Mouse (Mus musculus) intestine, embryonic 14.5 days (tissue): ENCODE results near the gene Emid1. TPM values are rescaled to one million over a fixed set of nuclear protein-coding genes. Genes with fewer than 3 reads are reported as not detected.
"Not testable (repeated sequence)": the region's sequence is repeated elsewhere in the genome, so short reads cannot be mapped to it uniquely, and the experiment has no call there.

Source experiments
- ATAC-seq: fragments of 200-750 bp; cut with Nextera tagmentation; replicated peaks from 2 replicates; pipeline ENCODE4 v1.8.0; 2017; ENCODE audit warnings: low read depth, moderate number of reproducible peaks, moderate TSS enrichment, moderate library complexity; ENCODE audit not compliant: low FRiP score, low TSS enrichment
- DNase-seq: peaks from one replicate; pipeline ENCODE4 v3.0.0-alpha.2; 2018; ENCODE audit warnings: low spot score
- H3K27ac ChIP-seq: fragments of 300-500 bp; sonication (generic); 2 replicates; pipeline ENCODE4 v1.5.1; 2014; ENCODE audit warnings: low read depth, mild to moderate bottlenecking, control low read depth
- H3K27me3 ChIP-seq: fragments of 300-500 bp; sonication (generic); replicated peaks from 2 replicates; pipeline ENCODE4 v1.6.1; 2014; ENCODE audit warnings: low read length, control low read depth; ENCODE audit not compliant: control insufficient read depth, insufficient read depth
- H3K36me3 ChIP-seq: fragments of 300-500 bp; sonication (generic); 2 replicates; pipeline ENCODE4 v1.6.1; 2014; ENCODE audit warnings: low read length, control low read depth; ENCODE audit not compliant: control insufficient read depth, insufficient read depth
- H3K4me1 ChIP-seq: fragments of 300-500 bp; sonication (generic); replicated peaks from 2 replicates; pipeline ENCODE4 v1.6.1; 2014; ENCODE audit warnings: low read length, control low read depth, mixed read lengths; ENCODE audit not compliant: control insufficient read depth, insufficient read depth
- H3K4me2 ChIP-seq: fragments of 300-500 bp; sonication (generic); 2 replicates; pipeline ENCODE4 v1.6.1; 2014; ENCODE audit warnings: low read length
- H3K4me3 ChIP-seq: fragments of 300-500 bp; sonication (generic); 2 replicates; pipeline ENCODE4 v1.5.1; 2014; ENCODE audit warnings: low read depth, low read length, control low read depth, mixed read lengths
- H3K9ac ChIP-seq: fragments of 300-500 bp; sonication (generic); 2 replicates; pipeline ENCODE4 v1.6.1; 2014; ENCODE audit warnings: mild to moderate bottlenecking, low read length
- H3K9me3 ChIP-seq: fragments of 300-500 bp; sonication (generic); 2 replicates; pipeline ENCODE4 v1.6.1; 2016; ENCODE audit warnings: low read length, control low read depth; ENCODE audit not compliant: control insufficient read depth
- WGBS: fragments of 180-500 bp; shearing (Covaris S2); extraction: QIAGEN DNeasy Blood & Tissue Kit; methylation state at CpG from one replicate; pipeline ENCODE4 v1.1.7; 2014; 5-methylcytosine and 5-hydroxymethylcytosine counted together
- polyA plus RNA-seq: library from polyadenylated mRNA; unstranded; fragments of >200 nt; fragmentation: Nextera tagmentation; extraction: Ambion mirVana; gene quantifications from 2 replicates; pipeline ENCODE4 v1.2.1, GENCODE M21; 2014

Gene Emid1
- polyA plus RNA-seq, 1 experiment from 2014 or later: 88.5 TPM

DNA sequence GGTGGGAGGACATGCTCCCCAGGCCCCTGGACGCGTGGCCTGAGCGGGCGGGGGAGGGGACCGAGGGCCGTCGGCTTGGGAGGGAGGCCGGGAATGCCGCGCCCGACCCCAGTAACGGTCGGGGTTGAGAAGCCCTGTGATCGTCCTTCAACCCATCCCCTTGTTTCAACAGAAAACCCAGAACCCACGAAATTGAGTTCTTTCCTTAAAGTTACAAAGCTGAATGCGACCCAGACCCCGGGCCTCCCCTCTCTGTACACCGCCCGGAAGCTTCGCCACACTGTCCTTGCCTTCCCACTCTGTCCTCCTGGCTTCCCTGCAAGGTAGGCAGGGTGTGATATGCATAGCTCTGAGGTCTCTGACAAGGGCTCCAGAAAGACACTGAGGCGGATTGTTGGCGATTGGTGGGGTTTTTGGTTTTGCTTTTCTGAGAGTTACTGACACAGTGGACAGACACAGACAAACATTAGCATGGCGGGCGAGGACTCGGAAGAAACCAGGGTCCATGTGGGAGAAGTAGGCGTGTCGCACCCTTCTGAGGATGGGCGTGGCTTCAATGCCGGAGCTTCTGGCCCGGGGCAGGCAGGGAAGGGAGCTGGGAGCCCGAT lies 52.4 kb downstream of the Emid1 start:
- under 1% methylated on average over 31 of the region's 31 CpGs for WGBS
- H3K9ac ChIP-seq: peak overlapping the region; percentile 100
- H3K9me3 ChIP-seq: no peaks in the 10 kb centered on the region
- H3K4me2 ChIP-seq: peak overlapping the region; percentile 93
- DNase-seq: peak; percentile 96
- H3K4me3 ChIP-seq: peak overlapping the region; percentile 99
- H3K4me1 ChIP-seq: peaks cover 25% of the 10 kb centered on the region
- peaks cover 14% of the 10 kb centered on the region for H3K36me3 ChIP-seq
- peak; percentile 77 for ATAC-seq
- H3K27me3 ChIP-seq: no peaks in the 10 kb centered on the region
- peak overlapping the region; percentile 99 for H3K27ac ChIP-seq

DNA sequence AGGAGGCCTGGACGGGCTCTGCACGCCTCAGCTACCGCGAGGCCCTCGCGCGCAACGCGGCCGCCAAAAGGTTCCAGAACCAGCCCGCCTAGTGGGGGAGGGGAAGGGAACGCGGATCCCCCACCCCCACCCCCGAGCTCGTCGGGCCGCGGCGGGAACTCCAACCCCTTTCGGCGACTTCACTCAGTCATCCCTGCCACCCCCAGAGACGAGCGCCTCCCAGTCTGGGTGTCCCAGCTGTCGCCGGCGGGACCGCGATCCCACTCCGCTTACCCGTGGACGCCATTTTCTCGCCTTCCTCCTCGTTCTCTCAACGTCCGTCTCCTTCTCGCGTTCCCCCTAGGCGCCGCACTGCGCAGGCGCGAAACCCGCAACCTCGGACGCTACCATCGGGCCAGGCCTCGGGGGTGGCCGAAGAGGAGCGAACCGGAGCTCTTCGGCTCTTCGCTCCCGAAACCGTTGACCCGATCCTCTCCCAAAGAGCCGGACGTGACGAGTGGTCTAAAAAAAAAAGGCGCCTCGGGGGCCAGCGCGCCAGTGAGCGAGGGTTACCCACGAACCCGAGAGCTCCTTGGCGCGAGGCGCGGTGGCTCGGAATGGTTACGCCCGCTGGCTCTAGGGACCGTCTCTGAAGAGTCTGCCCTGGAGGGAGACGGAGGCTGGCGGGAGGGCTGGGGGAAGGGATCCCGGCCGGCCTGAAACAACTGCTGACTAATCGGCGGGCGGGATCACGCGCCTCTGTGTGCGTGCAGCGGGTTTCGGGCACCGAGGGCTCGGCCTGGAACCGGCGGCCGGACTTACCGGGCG lies 53.1 kb downstream of the Emid1 start, which contains the start of the genes Rhbdd3 and Ewsr1:
Rhbdd3 (plus strand) TSS at position 191 of the 807 bp plus-strand sequence.
Ewsr1 (minus strand) TSS at position 531 of the 807 bp plus-strand sequence.
- Histone ChIP-seq H3K9ac (peak within 1 kb of the TSS; percentile 100), H3K9me3 (no peaks in the 10 kb centered on the region), H3K4me1 (peaks cover 25% of the 10 kb centered on the region), H3K4me2 (peak within 1 kb of the TSS; percentile 94), H3K27ac (peak within 1 kb of the TSS; percentile 99), H3K27me3 (no peaks in the 10 kb centered on the region), H3K36me3 (peaks cover 8% of the 10 kb centered on the region; the same call in 1 of the 2 replicates), H3K4me3 (peak within 1 kb of the TSS; percentile 99)
- DNase-seq (peak; percentile 100), ATAC-seq (peak; percentile 92)
- WGBS: under 1% methylated on average over 79 of the region's 92 CpGs

DNA sequence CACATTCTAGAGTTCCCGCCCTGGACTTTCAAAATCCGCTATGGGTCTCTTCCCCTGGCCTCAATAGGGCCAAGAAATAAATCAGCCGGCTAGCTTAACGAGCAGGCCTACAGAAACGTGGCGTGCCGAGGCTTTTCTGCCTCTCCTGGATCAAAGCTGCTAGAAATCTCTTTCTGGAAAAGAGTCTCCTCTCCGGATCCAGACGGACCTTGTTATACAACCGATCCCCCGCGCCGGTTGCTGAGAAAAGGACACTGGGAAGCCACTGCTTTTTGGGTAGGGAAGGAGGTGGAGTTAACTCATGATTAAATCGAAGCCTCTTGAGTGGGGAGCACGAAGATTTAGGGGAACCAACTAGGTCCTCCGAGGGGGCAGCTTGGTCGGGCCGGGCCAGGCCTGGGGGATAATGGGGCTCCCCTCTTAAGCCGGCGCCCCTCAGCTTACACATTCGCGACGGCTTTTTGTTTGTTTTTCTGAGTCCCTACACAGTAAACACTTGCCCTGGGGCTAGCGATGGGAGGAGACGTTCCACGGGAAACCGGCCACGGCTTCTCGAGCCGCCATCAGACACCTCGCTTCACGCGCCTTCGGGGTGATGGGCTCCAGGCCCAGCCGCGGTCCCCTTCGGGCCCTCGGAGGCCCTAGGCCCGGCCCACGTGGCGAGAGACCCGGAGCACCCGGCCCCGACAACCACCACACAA lies 53.9 kb downstream of the Emid1 start:
- Histone ChIP-seq H3K9ac (peak overlapping the region; percentile 100), H3K27ac (peak overlapping the region; percentile 99), H3K27me3 (no peaks in the 10 kb centered on the region), H3K36me3 (peaks cover 8% of the 10 kb centered on the region), H3K9me3 (no peaks in the 10 kb centered on the region), H3K4me2 (peak overlapping the region; percentile 94), H3K4me3 (peak overlapping the region; percentile 99), H3K4me1 (peaks cover 25% of the 10 kb centered on the region)
- WGBS: under 1% methylated on average over 44 of the region's 44 CpGs
- peak; percentile 70 for DNase-seq
- no peak for ATAC-seq

DNA sequence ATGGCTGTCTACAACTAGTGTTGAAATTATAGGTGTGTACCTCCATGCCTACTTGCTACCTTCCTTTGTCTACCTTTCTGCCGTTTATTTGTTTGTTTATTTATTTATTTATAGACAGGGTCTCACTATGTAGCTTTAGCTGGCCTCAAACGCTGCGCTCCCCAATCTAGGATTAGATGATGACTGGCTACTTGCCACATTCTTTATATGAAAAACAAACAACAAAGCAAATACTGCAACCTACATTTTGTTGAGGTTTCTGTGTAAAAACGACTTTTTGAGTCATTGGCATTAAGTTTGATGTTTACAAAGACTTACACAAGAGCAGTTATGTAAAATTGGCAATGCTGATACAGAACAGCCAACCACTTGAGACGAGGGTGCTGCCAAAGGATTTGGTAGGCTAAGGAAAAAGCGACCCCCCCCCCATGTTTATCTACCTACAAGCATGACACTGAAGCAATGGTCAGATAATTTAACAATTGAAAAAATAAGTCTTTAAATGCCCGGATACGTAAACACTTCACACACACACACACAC lies 55.5 kb downstream of the Emid1 start:
- no peaks in the 10 kb centered on the region for H3K27me3 ChIP-seq
- H3K9me3 ChIP-seq: no peaks in the 10 kb centered on the region
- H3K4me3 ChIP-seq: peak overlapping the region; percentile 99; the same call in 1 of the 2 replicates
- peak overlapping the region; percentile 94 for H3K4me2 ChIP-seq
- no peak for ATAC-seq
- WGBS: 62% methylated on average over 8 of the region's 8 CpGs
- H3K36me3 ChIP-seq: peaks cover 23% of the 10 kb centered on the region
- no peak for DNase-seq
- peak overlapping the region; percentile 5; the same call in 1 of the 2 replicates for H3K9ac ChIP-seq
- peaks cover 25% of the 10 kb centered on the region for H3K4me1 ChIP-seq
- no peak overlapping the region for H3K27ac ChIP-seq

DNA sequence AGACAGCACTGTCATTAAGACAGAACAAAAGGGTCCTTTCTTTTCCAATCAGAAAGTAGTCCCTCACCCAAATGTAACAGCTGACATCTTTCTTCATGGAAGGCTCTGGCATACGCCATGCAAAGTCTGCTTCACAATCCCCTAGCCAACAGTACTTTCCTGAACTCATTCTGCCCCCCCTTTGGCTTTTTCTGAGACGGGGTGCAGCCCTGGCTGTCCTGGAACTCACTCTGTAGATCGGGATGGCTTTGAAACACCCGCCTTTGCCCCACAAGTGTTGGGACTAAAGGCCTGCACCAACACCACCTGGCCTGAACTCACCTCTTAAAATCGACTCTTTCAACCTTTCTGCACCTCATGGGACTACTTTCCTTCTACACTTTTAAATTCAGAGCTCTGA lies 56.2 kb downstream of the Emid1 start:
- Histone ChIP-seq H3K4me3 (no peak overlapping the region), H3K9me3 (no peaks in the 10 kb centered on the region), H3K4me2 (no peak overlapping the region)

DNA sequence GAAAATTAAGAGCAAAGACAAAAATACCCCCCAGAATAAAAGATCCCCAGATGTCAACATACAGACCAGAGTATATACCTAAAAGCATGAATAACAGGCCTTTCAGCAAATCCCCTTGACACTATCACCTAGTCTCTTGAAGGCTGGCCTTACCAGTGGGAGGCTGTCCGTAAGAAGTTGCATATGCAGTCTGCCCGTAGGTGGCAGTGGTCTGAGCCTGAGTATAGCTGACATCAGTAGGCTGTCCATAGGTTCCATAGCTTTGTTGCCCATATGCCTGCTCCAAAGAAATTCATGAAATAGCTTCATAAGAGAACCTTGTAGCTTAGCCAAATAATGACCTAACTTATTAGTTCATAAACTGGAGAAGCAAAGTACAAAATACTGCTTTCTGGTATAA lies 60.4 kb downstream of the Emid1 start:
- Histone ChIP-seq H3K9ac (no peak overlapping the region), H3K4me1 (peaks cover 6% of the 10 kb centered on the region), H3K4me3 (no peak overlapping the region), H3K27me3 (no peaks in the 10 kb centered on the region), H3K4me2 (no peak overlapping the region), H3K36me3 (peaks cover 69% of the 10 kb centered on the region), H3K9me3 (no peaks in the 10 kb centered on the region), H3K27ac (no peak overlapping the region)
- DNase-seq (no peak), ATAC-seq (no peak)
- 56% methylated on average over 2 of the region's 2 CpGs for WGBS

More for the DNA sequence above, 56.2 kb downstream of the Emid1 start:
- 76% methylated on average over 5 of the region's 5 CpGs for WGBS
- ATAC-seq (no peak), DNase-seq (no peak)
- Histone ChIP-seq H3K36me3 (peaks cover 30% of the 10 kb centered on the region), H3K4me1 (peaks cover 22% of the 10 kb centered on the region), H3K9ac (no peak overlapping the region), H3K27ac (no peak overlapping the region), H3K27me3 (no peaks in the 10 kb centered on the region)

DNA sequence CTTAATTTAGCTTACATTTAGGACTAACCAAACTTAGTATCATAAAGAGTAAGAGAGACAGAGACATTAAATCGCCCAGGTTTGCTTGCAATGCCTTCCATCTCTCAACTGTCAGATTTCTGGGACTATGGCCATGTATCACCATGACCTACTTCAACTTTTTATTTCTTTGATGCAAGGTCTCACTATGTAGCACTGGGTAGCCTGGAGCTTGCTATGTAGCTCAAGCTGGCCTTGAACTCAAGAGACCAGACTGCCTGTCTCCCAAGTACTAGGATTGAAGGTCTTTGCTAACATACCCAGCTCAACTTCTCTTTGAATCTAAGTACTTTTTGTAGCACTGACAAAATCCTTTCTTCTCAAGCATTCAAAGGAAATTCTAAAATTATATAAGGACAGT lies 62.9 kb downstream of the Emid1 start:
- Histone ChIP-seq H3K4me1 (no peaks in the 10 kb centered on the region; the same call in 1 of the 2 replicates), H3K27ac (no peak overlapping the region), H3K4me2 (no peak overlapping the region), H3K4me3 (no peak overlapping the region), H3K9me3 (no peaks in the 10 kb centered on the region), H3K9ac (no peak overlapping the region), H3K36me3 (peaks cover 95% of the 10 kb centered on the region), H3K27me3 (no peaks in the 10 kb centered on the region)
- ATAC-seq (no peak), DNase-seq (no peak)
- 95% methylated on average over 1 of the region's 1 CpGs for WGBS

DNA sequence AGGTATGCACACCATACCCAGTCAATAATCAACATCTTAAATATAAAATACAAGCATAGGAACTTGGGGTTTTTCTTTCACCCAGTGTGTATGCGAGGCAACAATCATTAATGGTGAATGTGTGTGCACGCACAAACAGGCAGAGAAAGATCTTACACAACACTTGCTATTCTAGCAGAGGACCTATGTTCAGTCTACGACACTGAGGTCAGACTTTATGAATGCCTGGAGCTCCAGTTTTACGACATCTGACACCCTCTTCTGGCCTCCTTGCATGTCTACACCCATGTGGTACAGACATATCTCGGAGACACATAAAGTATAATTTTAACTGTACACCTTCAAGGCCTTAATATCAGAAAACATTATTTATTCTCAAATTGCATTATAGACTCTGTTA lies 75.2 kb downstream of the Emid1 start:
- H3K4me1 ChIP-seq, H3K4me2 ChIP-seq, H3K9ac ChIP-seq, H3K27me3 ChIP-seq, DNase-seq, H3K27ac ChIP-seq, H3K9me3 ChIP-seq, ATAC-seq, H3K4me3 ChIP-seq: not testable (repeated sequence)
- 78% methylated on average over 4 of the region's 5 CpGs for WGBS
- H3K36me3 ChIP-seq: peaks cover 83% of the 10 kb centered on the region
